Mouse (Mus musculus) CH12.LX (cell line): ENCODE data around the gene Osbp2.

Source experiments
- BHLHE40 ChIP-seq: IDR thresholded peaks from 2 replicates; pipeline ENCODE4 v1.6.1; 2011; ENCODE audit warnings: mild to moderate bottlenecking, low read depth, low read length, improper control_type of control experiment
- ZNF384 ChIP-seq: IDR thresholded peaks from 2 replicates; pipeline ENCODE4 v1.6.1; 2012; ENCODE audit warnings: low read depth, low read length, improper control_type of control experiment, inconsistent platforms

- no peak for TF ChIP-seq BHLHE40
- no peak for TF ChIP-seq ZNF384
Observed at GRCm38 (mm10) chr11:3804639-3805038, 59.1 kb downstream of the Osbp2 start.
